Mouse (Mus musculus): ENCODE results near the gene Brms1. TPM values are rescaled to one million over a fixed set of nuclear protein-coding genes. Genes with fewer than 3 reads are reported as not detected.

Gene Brms1
- total and polyA plus RNA-seq, 3 experiments = 14.3 to 18.1 (median 16.9) TPM

- WGBS = 2% methylated on average over 16 of the region's 16 CpGs
- peaks cover 12% of the 10 kb centered on the region for H3K4me1 ChIP-seq (ENCODE audit: control insufficient read depth, insufficient read depth, low read length)
- H3K4me3 ChIP-seq = peak overlapping the region; percentile 65
- no peak for DNase-seq
- no peaks in the 10 kb centered on the region for H3K27me3 ChIP-seq (ENCODE audit: control insufficient read depth, insufficient read depth, low read length)
- peak overlapping the region; percentile 76 for H3K27ac ChIP-seq
- no peak for TF ChIP-seq EP300 (IDR thresholded peaks at IDR 0.05; ENCODE audit: insufficient read depth, low read depth, low read length)
- TF ChIP-seq CTCF (IDR thresholded peaks at IDR 0.05) = no peak
- no peak for TF ChIP-seq POLR2A (IDR thresholded peaks at IDR 0.05; ENCODE audit: insufficient read depth, low read depth, low read length)
- intact Hi-C loops (cut with DNase I) = no loop called here
- no peaks in the 10 kb centered on the region for H3K36me3 ChIP-seq (ENCODE audit: control insufficient read depth, insufficient read depth, low read length)
- peak overlapping the region; percentile 73 for H3K9ac ChIP-seq (ENCODE audit: low read depth, low read length)
- H3K79me2 ChIP-seq (replicated peaks; ENCODE audit: control insufficient read depth, insufficient read depth, low read length) = no peaks in the 10 kb centered on the region
Measured at GRCm38 (mm10) chr19:5041588-5041987, 434 bp downstream of the Brms1 start.

GRCm38 (mm10) chr19:5045531-5045930 lies 4.4 kb downstream of the Brms1 start:
- Histone ChIP-seq H3K4me3 (no peak overlapping the region), H3K79me2 (replicated peaks; ENCODE audit: control insufficient read depth, insufficient read depth, low read length) (no peaks in the 10 kb centered on the region), H3K36me3 (ENCODE audit: control insufficient read depth, insufficient read depth, low read length) (no peaks in the 10 kb centered on the region), H3K9ac (ENCODE audit: low read depth, low read length) (no peak overlapping the region), H3K4me1 (ENCODE audit: control insufficient read depth, insufficient read depth, low read length) (peaks cover 5% of the 10 kb centered on the region; the same call in 1 of the 2 replicates), H3K27ac (no peak overlapping the region), H3K27me3 (ENCODE audit: control insufficient read depth, insufficient read depth, low read length) (no peaks in the 10 kb centered on the region)
- 50% methylated on average over 4 of the region's 4 CpGs for WGBS
- no peak for TF ChIP-seq EP300 (IDR thresholded peaks at IDR 0.05; ENCODE audit: insufficient read depth, low read depth, low read length)
- no peak for TF ChIP-seq CTCF (IDR thresholded peaks at IDR 0.05)
- no peak for TF ChIP-seq POLR2A (IDR thresholded peaks at IDR 0.05; ENCODE audit: insufficient read depth, low read depth, low read length)
- intact Hi-C loops (cut with DNase I) = no loop called here
- DNase-seq = no peak

GRCm38 (mm10) chr19:5048138-5049056 lies 7.2 kb downstream of the Brms1 start:
- no peaks in the 10 kb centered on the region for H3K36me3 ChIP-seq (ENCODE audit: control insufficient read depth, insufficient read depth, low read length)
- TF ChIP-seq EP300 (IDR thresholded peaks at IDR 0.05; ENCODE audit: insufficient read depth, low read depth, low read length) (no peak), POLR2A (IDR thresholded peaks at IDR 0.05; ENCODE audit: insufficient read depth, low read depth, low read length) (no peak), CTCF (IDR thresholded peaks at IDR 0.05) (no peak)
- no peak overlapping the region for H3K27ac ChIP-seq
- H3K4me3 ChIP-seq = no peak overlapping the region
- 86% methylated on average over 14 of the region's 14 CpGs for WGBS
- DNase-seq = no peak
- peaks cover 4% of the 10 kb centered on the region for H3K4me1 ChIP-seq (ENCODE audit: control insufficient read depth, insufficient read depth, low read length)
- intact Hi-C loops (cut with DNase I) = no loop called here
- H3K27me3 ChIP-seq (ENCODE audit: control insufficient read depth, insufficient read depth, low read length) = no peaks in the 10 kb centered on the region
- H3K79me2 ChIP-seq (replicated peaks; ENCODE audit: control insufficient read depth, insufficient read depth, low read length) = no peaks in the 10 kb centered on the region
- H3K9ac ChIP-seq (ENCODE audit: low read depth, low read length) = no peak overlapping the region

GRCm38 (mm10) chr19:5049325-5049724 lies 8.2 kb downstream of the Brms1 start:
- Histone ChIP-seq H3K9ac (ENCODE audit: low read depth, low read length) (no peak overlapping the region), H3K27me3 (ENCODE audit: control insufficient read depth, insufficient read depth, low read length) (no peaks in the 10 kb centered on the region), H3K4me3 (no peak overlapping the region), H3K4me1 (ENCODE audit: control insufficient read depth, insufficient read depth, low read length) (peaks cover 4% of the 10 kb centered on the region), H3K27ac (no peak overlapping the region), H3K36me3 (ENCODE audit: control insufficient read depth, insufficient read depth, low read length) (no peaks in the 10 kb centered on the region), H3K79me2 (replicated peaks; ENCODE audit: control insufficient read depth, insufficient read depth, low read length) (no peaks in the 10 kb centered on the region)
- intact Hi-C loops (cut with DNase I) = no loop called here
- TF ChIP-seq EP300 (IDR thresholded peaks at IDR 0.05; ENCODE audit: insufficient read depth, low read depth, low read length) = no peak
- no peak for TF ChIP-seq CTCF (IDR thresholded peaks at IDR 0.05)
- no peak for TF ChIP-seq POLR2A (IDR thresholded peaks at IDR 0.05; ENCODE audit: insufficient read depth, low read depth, low read length)
- 91% methylated on average over 6 of the region's 6 CpGs for WGBS
- no peak for DNase-seq

GRCm38 (mm10) chr19:5050047-5050905 lies 9.1 kb downstream of the Brms1 start, which contains the start of gene Rin1:
Gene Rin1, plus strand, starts transcription at chr19:5050481.
- Histone ChIP-seq H3K9ac (ENCODE audit: low read depth, low read length) (peak within 1 kb of the TSS; percentile 56), H3K27me3 (ENCODE audit: control insufficient read depth, insufficient read depth, low read length) (no peaks in the 10 kb centered on the region), H3K4me3 (peak within 1 kb of the TSS; percentile 46), H3K79me2 (replicated peaks; ENCODE audit: control insufficient read depth, insufficient read depth, low read length) (no peaks in the 10 kb centered on the region), H3K36me3 (ENCODE audit: control insufficient read depth, insufficient read depth, low read length) (no peaks in the 10 kb centered on the region), H3K4me1 (ENCODE audit: control insufficient read depth, insufficient read depth, low read length) (peaks cover 4% of the 10 kb centered on the region), H3K27ac (peak within 1 kb of the TSS; percentile 67)
- DNase-seq = peak; percentile 68 to 76
- TF ChIP-seq CTCF (IDR thresholded peaks at IDR 0.05) (peak; percentile 82), POLR2A (IDR thresholded peaks at IDR 0.05; ENCODE audit: insufficient read depth, low read depth, low read length) (peak; percentile 57), EP300 (IDR thresholded peaks at IDR 0.05; ENCODE audit: insufficient read depth, low read depth, low read length) (no peak)
- intact Hi-C loops (cut with DNase I) = loop anchor here (1.0 kb wide), 1 partner anchor 23 kb away; no protein-coding TSS in a partner anchor
- 21% methylated on average over 14 of the region's 14 CpGs for WGBS

Data from heart, adult 2 months (tissue).